ENCODE assay signal across 23 mouse cellular contexts in genomic region chr1:52175983-52176382, GRCm38 (mm10). TPM values are rescaled to one million over a fixed set of nuclear protein-coding genes. Genes with fewer than 3 reads are reported as not detected.
DNase-seq lines count a peak whose midpoint lies in the region; ATAC-seq and TF ChIP-seq lines count a peak whose summit lies in the region.
"Had no signal": no experiment of that assay in that cellular context is flagged by ENCODE, and none has a peak within 500 bp of the region (broad histone marks: within the 10 kb centered on the region; RNA-seq: fewer than 3 reads in every experiment).

No protein-coding gene starts in this region.

- peaks cover 7% of the 10 kb centered on the region for H3K4me1 ChIP-seq in heart, adult 2 months (ENCODE audit: control insufficient read depth, insufficient read depth, low read length)
- H3K4me1 ChIP-seq in limb, embryonic 14.5 days (ENCODE audit: control insufficient read depth, insufficient read depth, low read length) = peaks cover 15% of the 10 kb centered on the region
- H3K4me1 ChIP-seq: embryonic facial prominence, embryonic 12.5 days had no signal

- no peak for DNase-seq in heart, adult 2 months
- DNase-seq in heart, adult 9 months (ENCODE audit: low spot score in 2 of 2) = no peak
- peak; percentile 34 for DNase-seq in 3T3-L1 (ENCODE audit: low read depth, low spot score)
- DNase-seq in brain, adult 2 months (ENCODE audit: low read depth, low spot score) = peak; percentile 58
- peak; percentile 52 for DNase-seq in limb, embryonic 14.5 days (ENCODE audit: low spot score)
- DNase-seq in left cerebral cortex, postnatal 4 days = no peak
- no peak for DNase-seq in kidney, postnatal 10 days
- DNase-seq: adrenal gland, postnatal 10 days; cerebellum, adult 18-20 months; heart, postnatal 36 days; kidney, adult 18-20 months; lung, adult 2 months; right cerebral cortex, postnatal 14 days; spleen, adult 18-20 months; thymus, postnatal 4 days had no signal

- no peaks in the 10 kb centered on the region for H3K79me2 ChIP-seq in heart, adult 2 months (replicated peaks; ENCODE audit: control insufficient read depth, insufficient read depth, low read length)

- TF ChIP-seq CTCF in heart, adult 2 months (IDR thresholded peaks at IDR 0.05) = no peak

- no peak overlapping the region for H3K4me2 ChIP-seq in limb, embryonic 14.5 days (replicated peaks; ENCODE audit: low read depth, low read length, severe bottlenecking)
- H3K4me2 ChIP-seq: embryonic facial prominence, embryonic 12.5 days; forebrain, embryonic 15.5 days; heart, embryonic 13.5 days; hindbrain, embryonic 14.5 days; liver, embryonic 12.5 days had no signal

- H3K9ac ChIP-seq in heart, adult 2 months (ENCODE audit: low read depth, low read length) = no peak overlapping the region
- no peak overlapping the region for H3K9ac ChIP-seq in limb, embryonic 14.5 days (ENCODE audit: low read depth, low read length, severe bottlenecking)
- H3K9ac ChIP-seq: embryonic facial prominence, embryonic 12.5 days; forebrain, embryonic 15.5 days; heart, embryonic 13.5 days; hindbrain, embryonic 14.5 days; liver, embryonic 12.5 days had no signal

- intact Hi-C loops in heart, adult 2 months (cut with DNase I) = loop anchor here (2.0 kb wide), 2 partner anchors 57 to 91 kb away; partner anchors contain the start of gene Gls
- intact Hi-C loops in left cerebral cortex, postnatal 4 days (cut with DNase I) = no loop called here

- H3K4me3 ChIP-seq in heart, adult 2 months = no peak overlapping the region
- no peak overlapping the region for H3K4me3 ChIP-seq in limb, embryonic 14.5 days (replicated peaks; ENCODE audit: low read length)
- H3K4me3 ChIP-seq: embryonic facial prominence, embryonic 12.5 days; forebrain, embryonic 15.5 days; heart, embryonic 13.5 days; liver, embryonic 12.5 days; megakaryocyte, embryonic 14.5 days had no signal

- 68% methylated on average over 3 of the region's 3 CpGs for WGBS in heart, adult 2 months
- WGBS in limb, embryonic 14.5 days = 22% methylated on average over 3 of the region's 3 CpGs

- TF ChIP-seq POLR2A in heart, adult 2 months (IDR thresholded peaks at IDR 0.05; ENCODE audit: insufficient read depth, low read depth, low read length) = no peak
- no peak for TF ChIP-seq POLR2A in limb, embryonic 14.5 days (IDR thresholded peaks at IDR 0.05; ENCODE audit: borderline replicate concordance, extremely low read depth, insufficient read depth, insufficient read length)

- no peaks in the 10 kb centered on the region for H3K27me3 ChIP-seq in heart, adult 2 months (ENCODE audit: control insufficient read depth, insufficient read depth, low read length)
- H3K27me3 ChIP-seq in limb, embryonic 14.5 days (ENCODE audit: control insufficient read depth, insufficient read depth, low read length) = no peaks in the 10 kb centered on the region
- H3K27me3 ChIP-seq: embryonic facial prominence, embryonic 12.5 days; forebrain, embryonic 15.5 days; heart, embryonic 13.5 days; liver, embryonic 12.5 days; megakaryocyte, embryonic 14.5 days; Patski had no signal

- H3K36me3 ChIP-seq in heart, adult 2 months (ENCODE audit: control insufficient read depth, insufficient read depth, low read length) = peaks cover 9% of the 10 kb centered on the region
- H3K36me3 ChIP-seq in limb, embryonic 14.5 days (ENCODE audit: control insufficient read depth, insufficient read depth, low read length) = no peaks in the 10 kb centered on the region
- H3K36me3 ChIP-seq: embryonic facial prominence, embryonic 12.5 days; forebrain, embryonic 15.5 days had no signal

- peak overlapping the region; percentile 0; the same call in 1 of the 2 replicates for H3K27ac ChIP-seq in heart, adult 2 months
- no peak overlapping the region for H3K27ac ChIP-seq in limb, embryonic 14.5 days (replicated peaks; ENCODE audit: low read depth, low read length)
- H3K27ac ChIP-seq: embryonic facial prominence, embryonic 12.5 days; forebrain, embryonic 15.5 days; heart, embryonic 13.5 days; hindbrain, embryonic 14.5 days; kidney, postnatal 0 days; liver, embryonic 12.5 days had no signal

- H3K9me3 ChIP-seq in limb, embryonic 14.5 days (ENCODE audit: control insufficient read depth, low read length) = no peaks in the 10 kb centered on the region
- H3K9me3 ChIP-seq: embryonic facial prominence, embryonic 12.5 days; forebrain, embryonic 15.5 days; heart, embryonic 13.5 days; liver, embryonic 12.5 days; megakaryocyte, embryonic 14.5 days had no signal

- TF ChIP-seq EP300 in heart, adult 2 months (IDR thresholded peaks at IDR 0.05; ENCODE audit: insufficient read depth, low read depth, low read length) = no peak

- ATAC-seq in limb, embryonic 14.5 days (ENCODE audit: low FRiP score, low read depth) = peak; percentile 51; the same call in 1 of the 2 replicates
- ATAC-seq: forebrain, embryonic 15.5 days; liver, embryonic 12.5 days; Patski had no signal

RNA-seq across cellular contexts. Expression of gene Stat1, which starts 56.7 kb away (rescaled TPM):
- 10 to 100 TPM; 27.7 to 30.6 TPM for total RNA-seq in heart, adult 2 months (2021)
- 24.1 and 29.8 TPM in 2 replicates for polyA plus RNA-seq in heart, adult 2 months (2012; rRNA removed)
- polyA plus RNA-seq in limb, embryonic 14.5 days (2012; rRNA removed) = 12.9 and 14.8 TPM in 2 replicates
- polyA plus RNA-seq in limb, embryonic 14.5 days (2014; fragmentation: Nextera tagmentation; extraction: Ambion mirVana) = 20.6 and 25.6 TPM in 2 replicates
- total RNA-seq in left cerebral cortex, postnatal 4 days (2021) = 1 to 10 TPM; 7.9 to 9.5 TPM

RNA-seq across cellular contexts. Expression of gene Gls, which starts 57.0 kb away (rescaled TPM):
- total RNA-seq in heart, adult 2 months (2021) = 10 to 100 TPM; 79.5 to 90.0 TPM
- polyA plus RNA-seq in heart, adult 2 months (2012; rRNA removed) = 15.7 and 28.8 TPM in 2 replicates
- polyA plus RNA-seq in limb, embryonic 14.5 days (2012; rRNA removed) = 110 and 126 TPM in 2 replicates
- polyA plus RNA-seq in limb, embryonic 14.5 days (2014; fragmentation: Nextera tagmentation; extraction: Ambion mirVana) = 44.9 and 45.0 TPM in 2 replicates
- 100 to 1,000 TPM; 264 to 265 TPM for total RNA-seq in left cerebral cortex, postnatal 4 days (2021)

Comparison
In these comparisons a context has a peak if more than half of its experiments do, and no peak if none do; other contexts are left out.
1. DNase-seq: peak in 3T3-L1 (single experiment), brain, adult 2 months (single experiment) and limb, embryonic 14.5 days (single experiment); none in heart, adult 2 months (0 of 2), heart, adult 9 months (0 of 2), left cerebral cortex, postnatal 4 days (single experiment) and kidney, postnatal 10 days (single experiment).